Mouse (Mus musculus) CH12.LX (cell line): Measurements from ENCODE around the gene Paqr5. TPM values are rescaled to one million over a fixed set of nuclear protein-coding genes. Genes with fewer than 3 reads are reported as not detected.

Source experiments
- DNase-seq: peaks from one replicate; pipeline ENCODE4 v3.0.0-alpha.2; 2013; ENCODE audit errors: extremely low read depth
- H3K27ac ChIP-seq: 2 replicates; pipeline ENCODE4 v1.5.1; 2012; ENCODE audit warnings: low read depth, mild to moderate bottlenecking, control low read depth, moderate library complexity; ENCODE audit not compliant: insufficient read depth
- H3K27me3 ChIP-seq: replicated peaks from 2 replicates; pipeline ENCODE3; 2012; ENCODE audit warnings: inconsistent platforms
- H3K36me3 ChIP-seq, 2 experiments: replicated peaks in 1 of 2; 2 replicates each; pipeline versions ENCODE3 to v1.6.1; 2012; ENCODE audit warnings: inconsistent platforms in 1 of 2, low read length in 1 of 2, mild to moderate bottlenecking in 1 of 2, mixed read lengths in 1 of 2, moderate library complexity in 1 of 2; ENCODE audit not compliant: control insufficient read depth in 1 of 2, insufficient read depth in 1 of 2
- H3K4me1 ChIP-seq, 2 experiments: 2 replicates each; pipeline ENCODE4 v1.6.1; 2012; ENCODE audit warnings: inconsistent platforms in 1 of 2, moderate library complexity in 1 of 2; ENCODE audit not compliant: insufficient read depth in 2 of 2, control insufficient read depth in 1 of 2
- H3K4me2 ChIP-seq: 2 replicates; pipeline ENCODE4 v1.6.1; 2012; ENCODE audit warnings: low read depth, mild to moderate bottlenecking, control low read depth; ENCODE audit not compliant: poor library complexity, insufficient read depth, severe bottlenecking
- H3K4me3 ChIP-seq, 3 experiments: fragments of 150-350 bp in 1 of 3; sonication (generic) in 1 of 3; replicated peaks in 1 of 3; 2 replicates each; pipeline versions ENCODE3 to v1.5.1; 2011 to 2012; ENCODE audit warnings: low read depth in 2 of 3, low read length in 2 of 3, mild to moderate bottlenecking in 2 of 3, moderate library complexity in 2 of 3, control low read depth in 1 of 3, improper control_type of control experiment in 1 of 3, inconsistent platforms in 1 of 3, mixed read lengths in 1 of 3; ENCODE audit not compliant: poor library complexity in 1 of 3
- H3K79me2 ChIP-seq: replicated peaks from 2 replicates; pipeline ENCODE4 v1.6.1; 2012; ENCODE audit warnings: mild to moderate bottlenecking, moderate library complexity; ENCODE audit not compliant: control insufficient read depth, poor library complexity, insufficient read depth, severe bottlenecking; ENCODE audit errors: extremely low read depth
- H3K9ac ChIP-seq: 2 replicates; pipeline ENCODE4 v1.6.1; 2012; ENCODE audit warnings: low read depth, mild to moderate bottlenecking, control low read depth, moderate library complexity; ENCODE audit not compliant: insufficient read depth
- H3K9me3 ChIP-seq: replicated peaks from 2 replicates; pipeline ENCODE3; 2012; ENCODE audit warnings: low read length, inconsistent platforms, mixed read lengths
- BHLHE40 ChIP-seq: IDR thresholded peaks from 2 replicates; pipeline ENCODE4 v1.6.1; 2011; ENCODE audit warnings: mild to moderate bottlenecking, low read depth, low read length, improper control_type of control experiment
- CHD1 ChIP-seq: IDR thresholded peaks from 2 replicates; pipeline ENCODE4 v1.6.1; 2012; ENCODE audit warnings: low read depth, low read length, improper control_type of control experiment, inconsistent platforms
- CHD2 ChIP-seq: IDR thresholded peaks from 2 replicates; pipeline ENCODE4 v1.6.1; 2011; ENCODE audit warnings: low read length, improper control_type of control experiment
- ETS1 ChIP-seq: conservative IDR thresholded peaks from 2 replicates; pipeline ENCODE4 v1.6.1; 2012; ENCODE audit warnings: low read depth, mild to moderate bottlenecking, inconsistent platforms, low read length, improper control_type of control experiment, moderate library complexity
- GABPA ChIP-seq: IDR thresholded peaks from 2 replicates; pipeline ENCODE4 v1.6.1; 2012; ENCODE audit warnings: low read depth, low read length, improper control_type of control experiment, inconsistent platforms; ENCODE audit not compliant: insufficient replicate concordance
- HCFC1 ChIP-seq: IDR thresholded peaks from 2 replicates; pipeline ENCODE4 v1.6.1; 2012; ENCODE audit warnings: low read depth, mild to moderate bottlenecking, inconsistent platforms, low read length, improper control_type of control experiment
- IRF4 ChIP-seq: IDR thresholded peaks from 2 replicates; pipeline ENCODE4 v1.6.1; 2014; ENCODE audit warnings: low read depth, mild to moderate bottlenecking, inconsistent platforms, low read length, improper control_type of control experiment
- JUND ChIP-seq: conservative IDR thresholded peaks from 2 replicates; pipeline ENCODE4 v1.6.1; 2011; ENCODE audit warnings: low read depth, low read length, improper control_type of control experiment
- KAT2A ChIP-seq: IDR thresholded peaks from 2 replicates; pipeline ENCODE4 v1.6.1; 2012; ENCODE audit warnings: low read length, improper control_type of control experiment, inconsistent platforms; ENCODE audit not compliant: insufficient replicate concordance
- MEF2A ChIP-seq: IDR thresholded peaks from 2 replicates; pipeline ENCODE4 v1.6.1; 2014; ENCODE audit warnings: low read depth, mild to moderate bottlenecking, inconsistent platforms, low read length, improper control_type of control experiment, borderline replicate concordance
- MXI1 ChIP-seq: IDR thresholded peaks from 2 replicates; pipeline ENCODE4 v1.6.1; 2011; ENCODE audit warnings: mild to moderate bottlenecking, low read depth, low read length, improper control_type of control experiment
- NELFE ChIP-seq: IDR thresholded peaks from 2 replicates; pipeline ENCODE4 v1.6.1; 2011; ENCODE audit warnings: low read depth, low read length, improper control_type of control experiment
- NRF1 ChIP-seq: IDR thresholded peaks from 2 replicates; pipeline ENCODE4 v1.6.1; 2014; ENCODE audit warnings: low read depth, mild to moderate bottlenecking, inconsistent platforms, low read length, improper control_type of control experiment, moderate library complexity
- RCOR1 ChIP-seq: conservative IDR thresholded peaks from 2 replicates; pipeline ENCODE4 v1.6.1; 2012; ENCODE audit warnings: low read depth, mild to moderate bottlenecking, inconsistent platforms, low read length, improper control_type of control experiment
- SIN3A ChIP-seq: IDR thresholded peaks from 2 replicates; pipeline ENCODE4 v1.6.1; 2012; ENCODE audit warnings: low read length, improper control_type of control experiment, inconsistent platforms
- SMC3 ChIP-seq: IDR thresholded peaks from 2 replicates; pipeline ENCODE4 v1.6.1; 2011; ENCODE audit warnings: low read depth, low read length, improper control_type of control experiment
- TBP ChIP-seq: conservative IDR thresholded peaks from 2 replicates; pipeline ENCODE4 v1.6.1; 2011; ENCODE audit warnings: low read depth, low read length, improper control_type of control experiment
- USF2 ChIP-seq: conservative IDR thresholded peaks from 2 replicates; pipeline ENCODE4 v1.6.1; 2011; ENCODE audit warnings: low read depth, low read length, improper control_type of control experiment
- ZC3H11A ChIP-seq: IDR thresholded peaks from 2 replicates; pipeline ENCODE4 v1.6.1; 2012; ENCODE audit warnings: low read depth, mild to moderate bottlenecking, inconsistent platforms, low read length, improper control_type of control experiment
- ZKSCAN1 ChIP-seq: IDR thresholded peaks from 2 replicates; pipeline ENCODE4 v1.6.1; 2012; ENCODE audit warnings: low read depth, inconsistent platforms, low read length, improper control_type of control experiment, borderline replicate concordance
- ZMIZ1 ChIP-seq: IDR thresholded peaks from 2 replicates; pipeline ENCODE4 v1.6.1; 2012; ENCODE audit warnings: low read depth, mild to moderate bottlenecking, inconsistent platforms, low read length, improper control_type of control experiment
- dilution Hi-C: fragments of 300-500 bp; cut with MboI; formaldehyde crosslinking; loops from 2 replicates; pipeline ENCODE4 v1.14.3; 2020; ENCODE audit warnings: low sequenced_read_pairs; ENCODE audit not compliant: extremely low pct_unique_long_range_greater_than_20kb, extremely low pct_ligation_motif_present
- in situ Hi-C: fragments of 300-500 bp; cut with MboI; formaldehyde crosslinking; loops from 3 replicates; pipeline ENCODE4 v1.14.3; 2019; ENCODE audit warnings: low sequenced_read_pairs, low pct_ligation_motif_present, low pct_unique_long_range_greater_than_20kb, mixed read lengths
- polyA plus RNA-seq: library from polyadenylated mRNA; unstranded; fragments of >175 nt; gene quantifications from 2 replicates; pipeline ENCODE4 v1.2.1, GENCODE M21; 2012; ENCODE audit warnings: low read depth; ENCODE audit not compliant: insufficient read length
- total RNA-seq, 2 experiments: library from RNA; depleted of rRNA; stranded (reverse); fragments of 300-350 nt in 1 of 2; fragments of >200 nt in 1 of 2; gene quantifications; 2 replicates each; pipeline ENCODE4 v1.2.3; 2012 to 2014

Gene Paqr5
- total and polyA plus RNA-seq, 3 experiments = 0.38 to 0.43 (median 0.39) TPM

GRCm38 (mm10) chr9:62020259-62020658 is 6.4 kb downstream of the Paqr5 start (continued):
- TF ChIP-seq MEF2A = peak; percentile 60; the same call in 1 of the 2 replicates
- no peak for TF ChIP-seq KAT2A
- TF ChIP-seq HCFC1 = no peak
- TF ChIP-seq NRF1 = no peak
- TF ChIP-seq ZKSCAN1 = no peak
- peak; percentile 8; the same call in 1 of the 2 replicates for TF ChIP-seq SMC3

- dilution Hi-C loops = no loop called here
- H3K36me3 ChIP-seq = no peaks in the 10 kb centered on the region
- no peak overlapping the region for H3K4me2 ChIP-seq
- TF ChIP-seq NELFE = no peak
- no peak for TF ChIP-seq ZMIZ1
- TF ChIP-seq IRF4 = no peak
- no peak for TF ChIP-seq GABPA
- no peak for TF ChIP-seq NRF1
- TF ChIP-seq MXI1 = no peak
- TF ChIP-seq USF2 = no peak
- no peak for TF ChIP-seq CHD1
- no peak for TF ChIP-seq CHD2
- TF ChIP-seq SIN3A = no peak
- TF ChIP-seq JUND = no peak
- no peak for TF ChIP-seq ZC3H11A
- no peak for TF ChIP-seq HCFC1
- TF ChIP-seq TBP = no peak
- no peak for TF ChIP-seq ETS1
- no peak for TF ChIP-seq RCOR1
- no peak for TF ChIP-seq ZKSCAN1
- no peak for TF ChIP-seq BHLHE40
- no peak overlapping the region for H3K27ac ChIP-seq
- H3K27me3 ChIP-seq = peaks cover 81% of the 10 kb centered on the region
- DNase-seq = no peak
- peaks cover 4% of the 10 kb centered on the region for H3K9me3 ChIP-seq
- peaks cover 5 to 14% of the 10 kb centered on the region in 2 experiments; a peak in 3 of 4 replicates for H3K4me1 ChIP-seq
- H3K79me2 ChIP-seq = no peaks in the 10 kb centered on the region
- in situ Hi-C loops = no loop called here
- H3K4me3 ChIP-seq = no peak overlapping the region
- no peak overlapping the region for H3K9ac ChIP-seq
Observed at GRCm38 (mm10) chr9:62018229-62019093, 8.2 kb downstream of the Paqr5 start.
